In genomic region chr7:16310020-16310520, GRCm38 (mm10) we compare ENCODE assay signal across 8 mouse cellular contexts. TPM values are rescaled to one million over a fixed set of nuclear protein-coding genes. Genes with fewer than 3 reads are reported as not detected.
DNase-seq lines count a peak whose midpoint lies in the region; ATAC-seq and TF ChIP-seq lines count a peak whose summit lies in the region.

No protein-coding gene starts in this region.

- H3K4me2 ChIP-seq in heart, embryonic 14.5 days (ENCODE audit: low read length) = peak overlapping the region; percentile 98
- peak overlapping the region; percentile 100 for H3K4me2 ChIP-seq in liver, embryonic 16.5 days (ENCODE audit: low read depth, low read length)
- peak overlapping the region; percentile 99 for H3K4me2 ChIP-seq in neural tube, embryonic 12.5 days (replicated peaks)

- H3K9ac ChIP-seq in heart, embryonic 14.5 days (ENCODE audit: low read length) = peak overlapping the region; percentile 97
- H3K9ac ChIP-seq in liver, embryonic 16.5 days (ENCODE audit: low read depth, low read length) = peak overlapping the region; percentile 97
- peak overlapping the region; percentile 66 for H3K9ac ChIP-seq in neural tube, embryonic 12.5 days

- DNase-seq in c-Kit-negative CD71-positive TER-119-positive erythroid progenitor cells, embryonic 14.5 days (ENCODE audit: low read depth, low spot score) = peak; percentile 75
- DNase-seq in kidney, postnatal 10 days = peak; percentile 91
- DNase-seq in testis, postnatal 10 days (ENCODE audit: low spot score) = peak; percentile 90

- peaks cover 9% of the 10 kb centered on the region for H3K36me3 ChIP-seq in E14TG2a.4 (ENCODE audit: insufficient read depth, low read length)
- H3K36me3 ChIP-seq in heart, embryonic 14.5 days (ENCODE audit: control insufficient read depth, insufficient read depth, low read length) = no peaks in the 10 kb centered on the region
- H3K36me3 ChIP-seq in liver, embryonic 16.5 days (ENCODE audit: control insufficient read depth, insufficient read depth) = no peaks in the 10 kb centered on the region
- no peaks in the 10 kb centered on the region for H3K36me3 ChIP-seq in neural tube, embryonic 12.5 days

- no peaks in the 10 kb centered on the region for H3K9me3 ChIP-seq in E14TG2a.4 (ENCODE audit: low read length)
- H3K9me3 ChIP-seq in heart, embryonic 14.5 days (ENCODE audit: control insufficient read depth, low read length) = no peaks in the 10 kb centered on the region
- no peaks in the 10 kb centered on the region for H3K9me3 ChIP-seq in liver, embryonic 16.5 days (replicated peaks; ENCODE audit: control insufficient read depth, low read length)
- H3K9me3 ChIP-seq in neural tube, embryonic 12.5 days = no peaks in the 10 kb centered on the region

- H3K27me3 ChIP-seq in E14TG2a.4 (ENCODE audit: insufficient read depth, low read length) = peaks cover 15% of the 10 kb centered on the region
- H3K27me3 ChIP-seq in heart, embryonic 14.5 days (ENCODE audit: control insufficient read depth, insufficient read depth, low read length) = no peaks in the 10 kb centered on the region
- H3K27me3 ChIP-seq in liver, embryonic 16.5 days (ENCODE audit: control insufficient read depth, insufficient read depth, low read depth, low read length) = peaks cover 17% of the 10 kb centered on the region
- H3K27me3 ChIP-seq in neural tube, embryonic 12.5 days (replicated peaks) = 0 out of 2 replicates have a peak, but pooled peaks cover 3% of the 10 kb centered on the region

- peak overlapping the region; percentile 65 to 99; a peak in 3 of 4 replicates for H3K27ac ChIP-seq in heart, embryonic 14.5 days (replicated peaks in 1 of 2; ENCODE audit: control insufficient read depth in 1 of 2, insufficient read depth in 1 of 2, low read depth in 2 of 2, low read length in 2 of 2)
- H3K27ac ChIP-seq in liver, embryonic 16.5 days (ENCODE audit: low read length) = peak overlapping the region; percentile 98
- H3K27ac ChIP-seq in neural tube, embryonic 12.5 days = 0 out of 2 replicates have a peak overlapping the region, but pooled peaks have one; percentile 37

- H3K4me3 ChIP-seq in E14TG2a.4 (replicated peaks; ENCODE audit: low read length) = peak overlapping the region; percentile 100
- peak overlapping the region; percentile 90 to 94 for H3K4me3 ChIP-seq in heart, embryonic 14.5 days (ENCODE audit: control insufficient read depth in 1 of 2, insufficient read depth in 1 of 2, low read depth in 1 of 2, low read length in 2 of 2)
- peak overlapping the region; percentile 98 for H3K4me3 ChIP-seq in liver, embryonic 16.5 days (ENCODE audit: low read depth, low read length)
- peak overlapping the region; percentile 80 for H3K4me3 ChIP-seq in neural tube, embryonic 12.5 days

- WGBS in heart, embryonic 14.5 days = under 1% methylated on average over 52 of the region's 56 CpGs
- WGBS in liver, embryonic 16.5 days (ENCODE audit: insufficient replicate concordance) = under 1% methylated on average over 44 of the region's 56 CpGs
- 0% methylated on average over 41 of the region's 56 CpGs for WGBS in neural tube, embryonic 12.5 days

- ATAC-seq in erythroid progenitor cell, adult 5-6 weeks (replicated peaks; ENCODE audit: low FRiP score, poor library complexity, severe bottlenecking) = peak; percentile 70
- ATAC-seq in heart, embryonic 14.5 days (ENCODE audit: insufficient number of reproducible peaks, insufficient read depth, low FRiP score, low read depth) = peak; percentile 18
- peak; percentile 51 for ATAC-seq in liver, embryonic 16.5 days (ENCODE audit: low read depth)
- 0 out of 2 replicates have a peak, but pooled peaks have one; percentile 12 for ATAC-seq in neural tube, embryonic 12.5 days (ENCODE audit: low FRiP score, low read depth)

- H3K4me1 ChIP-seq in E14TG2a.4 (replicated peaks; ENCODE audit: low read depth, low read length) = peaks cover 49% of the 10 kb centered on the region
- peaks cover 17 to 33% of the 10 kb centered on the region in 2 experiments for H3K4me1 ChIP-seq in heart, embryonic 14.5 days (ENCODE audit: control insufficient read depth in 2 of 2, insufficient read depth in 2 of 2, low read length in 2 of 2)
- H3K4me1 ChIP-seq in liver, embryonic 16.5 days (ENCODE audit: control insufficient read depth, low read depth, low read length) = peaks cover 63% of the 10 kb centered on the region
- peaks cover 53% of the 10 kb centered on the region for H3K4me1 ChIP-seq in neural tube, embryonic 12.5 days

- TF ChIP-seq CTCF in E14TG2a.4 (conservative IDR thresholded peaks at IDR 0.05; ENCODE audit: low read length) = peak; percentile 40

RNA-seq across cellular contexts. Expression of gene Bbc3, which starts 1.9 kb away (rescaled TPM):
- 0.42 and 3.2 TPM in 2 replicates for total RNA-seq in erythroid progenitor cell, adult 5-6 weeks (2015; ENCODE audit: low replicate concordance)
- 0.76 and 2.6 TPM in 2 replicates for total RNA-seq in erythroid progenitor cell, adult 5-6 weeks (2017; ENCODE audit: low replicate concordance)
- 3.8 and 5.2 TPM in 2 replicates for polyA plus RNA-seq in heart, embryonic 14.5 days (2014; fragmentation: Nextera tagmentation; extraction: Ambion mirVana)
- polyA plus RNA-seq in liver, embryonic 16.5 days (2015; fragmentation: Nextera tagmentation; extraction: Ambion mirVana) = 3.0 and 4.1 TPM in 2 replicates
- 22.7 and 25.0 TPM in 2 replicates for polyA plus RNA-seq in neural tube, embryonic 12.5 days (2016; fragmentation: Nextera tagmentation; extraction: Ambion mirVana)

RNA-seq across cellular contexts. Expression of gene Ccdc9, which starts 23.5 kb away (rescaled TPM):
- total RNA-seq in erythroid progenitor cell, adult 5-6 weeks (2015; ENCODE audit: low replicate concordance) = 15.1 and 25.6 TPM in 2 replicates
- 27.7 and 39.5 TPM in 2 replicates for total RNA-seq in erythroid progenitor cell, adult 5-6 weeks (2017; ENCODE audit: low replicate concordance)
- polyA plus RNA-seq in heart, embryonic 14.5 days (2014; fragmentation: Nextera tagmentation; extraction: Ambion mirVana) = 10.6 and 11.2 TPM in 2 replicates
- polyA plus RNA-seq in liver, embryonic 16.5 days (2015; fragmentation: Nextera tagmentation; extraction: Ambion mirVana) = 9.0 and 10.9 TPM in 2 replicates
- 47.7 and 49.5 TPM in 2 replicates for polyA plus RNA-seq in neural tube, embryonic 12.5 days (2016; fragmentation: Nextera tagmentation; extraction: Ambion mirVana)

RNA-seq across cellular contexts. Expression of gene Inafm1, which starts 36.7 kb away (rescaled TPM):
- total RNA-seq in erythroid progenitor cell, adult 5-6 weeks (2015; ENCODE audit: low replicate concordance) = 6.8 and 9.6 TPM in 2 replicates
- total RNA-seq in erythroid progenitor cell, adult 5-6 weeks (2017; ENCODE audit: low replicate concordance) = 16.3 and 19.3 TPM in 2 replicates
- polyA plus RNA-seq in heart, embryonic 14.5 days (2014; fragmentation: Nextera tagmentation; extraction: Ambion mirVana) = 9.9 and 11.7 TPM in 2 replicates
- polyA plus RNA-seq in liver, embryonic 16.5 days (2015; fragmentation: Nextera tagmentation; extraction: Ambion mirVana) = 3.5 and 4.4 TPM in 2 replicates
- 27.0 and 28.5 TPM in 2 replicates for polyA plus RNA-seq in neural tube, embryonic 12.5 days (2016; fragmentation: Nextera tagmentation; extraction: Ambion mirVana)

RNA-seq across cellular contexts. Expression of gene C5ar1, which starts 50.7 kb away (rescaled TPM):
- 5.4 and 8.0 TPM in 2 replicates for total RNA-seq in erythroid progenitor cell, adult 5-6 weeks (2015; ENCODE audit: low replicate concordance)
- total RNA-seq in erythroid progenitor cell, adult 5-6 weeks (2017; ENCODE audit: low replicate concordance) = 2.3 and 5.0 TPM in 2 replicates
- 3.3 and 3.7 TPM in 2 replicates for polyA plus RNA-seq in heart, embryonic 14.5 days (2014; fragmentation: Nextera tagmentation; extraction: Ambion mirVana)
- polyA plus RNA-seq in liver, embryonic 16.5 days (2015; fragmentation: Nextera tagmentation; extraction: Ambion mirVana) = 4.0 and 4.6 TPM in 2 replicates
- polyA plus RNA-seq in neural tube, embryonic 12.5 days (2016; fragmentation: Nextera tagmentation; extraction: Ambion mirVana) = 0.87 and 1.2 TPM in 2 replicates

Comparison
In these comparisons a context has a peak if more than half of its experiments do, and no peak if none do; other contexts are left out.
1. Peak in every context shown above with its lines: DNase-seq, ATAC-seq, H3K4me3 ChIP-seq and H3K27ac ChIP-seq.
2. ATAC-seq: peak in every context shown above with its lines; median percentile 70 in erythroid progenitor cell, adult 5-6 weeks; 51 in liver, embryonic 16.5 days; 18 in heart, embryonic 14.5 days; 12 in neural tube, embryonic 12.5 days.
3. H3K27ac ChIP-seq: peak in every context shown above with its lines; median percentile 98 in liver, embryonic 16.5 days; 82 in heart, embryonic 14.5 days; 37 in neural tube, embryonic 12.5 days.